Mouse (Mus musculus): ENCODE measurements around the gene Acin1. TPM values are rescaled to one million over a fixed set of nuclear protein-coding genes. Genes with fewer than 3 reads are reported as not detected.

Gene Acin1
- 120 and 136 TPM in 2 replicates for polyA plus RNA-seq (2015; fragmentation: Nextera tagmentation; extraction: Ambion mirVana)

- Histone ChIP-seq H3K27ac (ENCODE audit: low read length) (peak within 1 kb of the TSS; percentile 98), H3K4me3 (ENCODE audit: low read length) (peak within 1 kb of the TSS; percentile 92), H3K4me2 (replicated peaks; ENCODE audit: low read depth, low read length) (peak within 1 kb of the TSS; percentile 86), H3K4me1 (ENCODE audit: insufficient read depth, low read length) (peaks cover 35% of the 10 kb centered on the region), H3K27me3 (ENCODE audit: insufficient read depth, low read length) (no peaks in the 10 kb centered on the region), H3K9ac (replicated peaks; ENCODE audit: low read length) (peak within 1 kb of the TSS; percentile 98), H3K9me3 (ENCODE audit: low read length) (no peaks in the 10 kb centered on the region), H3K36me3 (ENCODE audit: insufficient read depth, low read length) (peaks cover 29% of the 10 kb centered on the region)
- WGBS: under 1% methylated on average over 44 of the region's 44 CpGs
- ATAC-seq (ENCODE audit: low FRiP score, low TSS enrichment): peak; percentile 97
Measured at GRCm38 (mm10) chr14:54686522-54687143, at the start of gene Acin1. Acin1 (minus strand) TSS chr14:54686931.

DNA sequence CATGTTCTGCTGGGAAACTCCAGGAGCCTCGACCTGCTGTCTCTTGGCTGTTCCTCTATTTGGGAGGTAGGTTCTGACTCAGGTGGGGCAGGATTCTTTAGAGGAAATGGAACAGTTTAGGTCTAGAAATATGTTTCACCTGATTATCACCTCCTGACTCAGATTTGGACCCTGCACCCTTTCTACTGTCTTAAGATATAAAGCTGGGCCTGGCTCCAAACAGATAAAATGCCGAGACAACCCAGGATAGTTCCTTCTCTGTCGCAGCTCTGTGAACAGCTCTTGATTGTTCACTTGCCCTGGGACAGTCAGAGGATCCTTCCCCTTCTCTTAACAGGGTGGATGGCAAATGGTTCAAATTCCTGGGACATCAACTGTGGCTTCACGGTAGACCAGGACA, 48.5 kb upstream of the Acin1 start:
- no peaks in the 10 kb centered on the region for H3K9me3 ChIP-seq (ENCODE audit: low read length)
- H3K27me3 ChIP-seq (ENCODE audit: insufficient read depth, low read length): no peaks in the 10 kb centered on the region
- WGBS: 75% methylated on average over 4 of the region's 4 CpGs
- H3K4me3 ChIP-seq (ENCODE audit: low read length): no peak overlapping the region
- no peak overlapping the region for H3K9ac ChIP-seq (replicated peaks; ENCODE audit: low read length)
- no peak overlapping the region for H3K27ac ChIP-seq (ENCODE audit: low read length)
- no peak for ATAC-seq (ENCODE audit: low FRiP score, low TSS enrichment)
- no peak overlapping the region for H3K4me2 ChIP-seq (replicated peaks; ENCODE audit: low read depth, low read length)
- H3K36me3 ChIP-seq (ENCODE audit: insufficient read depth, low read length): no peaks in the 10 kb centered on the region
- H3K4me1 ChIP-seq (ENCODE audit: insufficient read depth, low read length): no peaks in the 10 kb centered on the region

DNA sequence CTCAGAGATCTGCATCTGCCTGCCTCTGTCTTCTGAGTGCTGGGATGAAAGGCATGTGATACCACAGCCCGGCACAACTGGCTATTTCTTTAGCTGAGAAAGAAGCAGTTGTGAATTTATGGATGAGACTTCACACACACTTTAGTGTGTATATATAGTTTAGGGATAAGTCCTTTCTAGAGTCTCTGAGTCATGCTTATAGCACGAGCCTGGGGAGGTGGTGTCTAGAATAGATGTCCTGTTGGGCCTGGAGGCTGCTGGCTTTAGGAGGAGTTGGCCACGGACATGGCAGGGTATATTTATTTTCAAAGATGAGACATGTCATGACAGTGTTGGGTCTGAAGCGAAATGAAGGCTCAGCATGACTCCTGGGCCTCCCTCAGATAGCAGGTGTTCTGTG, 47.3 kb upstream of the Acin1 start:
- Histone ChIP-seq H3K27ac (ENCODE audit: low read length) (no peak overlapping the region), H3K4me3 (ENCODE audit: low read length) (no peak overlapping the region), H3K4me2 (replicated peaks; ENCODE audit: low read depth, low read length) (no peak overlapping the region), H3K9ac (replicated peaks; ENCODE audit: low read length) (no peak overlapping the region), H3K27me3 (ENCODE audit: insufficient read depth, low read length) (no peaks in the 10 kb centered on the region), H3K36me3 (ENCODE audit: insufficient read depth, low read length) (no peaks in the 10 kb centered on the region), H3K4me1 (ENCODE audit: insufficient read depth, low read length) (no peaks in the 10 kb centered on the region), H3K9me3 (ENCODE audit: low read length) (no peaks in the 10 kb centered on the region)
- ATAC-seq (ENCODE audit: low FRiP score, low TSS enrichment): no peak
- WGBS: 71% methylated on average over 4 of the region's 4 CpGs

DNA sequence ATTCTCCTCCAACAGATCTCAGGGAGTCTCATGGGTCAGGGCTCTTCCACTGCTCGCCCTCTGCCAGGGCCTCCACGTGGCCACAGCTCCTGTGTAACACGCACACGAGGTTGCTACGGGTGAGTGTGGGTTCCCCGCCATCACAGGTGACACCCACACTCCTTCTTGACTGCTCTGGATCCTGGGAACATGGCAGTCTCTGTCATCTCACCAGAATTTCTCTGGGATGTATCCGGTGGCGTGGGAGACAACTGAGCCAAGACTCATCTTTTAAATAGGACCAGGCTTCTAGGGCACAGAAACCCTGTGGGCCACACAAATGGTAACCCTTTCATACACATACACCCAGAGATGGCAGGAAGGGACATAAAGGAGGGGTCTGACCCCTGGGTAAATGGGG, 45.5 kb upstream of the Acin1 start:
- Histone ChIP-seq H3K27me3 (ENCODE audit: insufficient read depth, low read length) (no peaks in the 10 kb centered on the region), H3K36me3 (ENCODE audit: insufficient read depth, low read length) (no peaks in the 10 kb centered on the region), H3K27ac (ENCODE audit: low read length) (no peak overlapping the region), H3K9me3 (ENCODE audit: low read length) (no peaks in the 10 kb centered on the region), H3K4me2 (replicated peaks; ENCODE audit: low read depth, low read length) (no peak overlapping the region), H3K9ac (replicated peaks; ENCODE audit: low read length) (no peak overlapping the region), H3K4me3 (ENCODE audit: low read length) (no peak overlapping the region), H3K4me1 (ENCODE audit: insufficient read depth, low read length) (no peaks in the 10 kb centered on the region)
- 82% methylated on average over 8 of the region's 8 CpGs for WGBS
- no peak for ATAC-seq (ENCODE audit: low FRiP score, low TSS enrichment)

DNA sequence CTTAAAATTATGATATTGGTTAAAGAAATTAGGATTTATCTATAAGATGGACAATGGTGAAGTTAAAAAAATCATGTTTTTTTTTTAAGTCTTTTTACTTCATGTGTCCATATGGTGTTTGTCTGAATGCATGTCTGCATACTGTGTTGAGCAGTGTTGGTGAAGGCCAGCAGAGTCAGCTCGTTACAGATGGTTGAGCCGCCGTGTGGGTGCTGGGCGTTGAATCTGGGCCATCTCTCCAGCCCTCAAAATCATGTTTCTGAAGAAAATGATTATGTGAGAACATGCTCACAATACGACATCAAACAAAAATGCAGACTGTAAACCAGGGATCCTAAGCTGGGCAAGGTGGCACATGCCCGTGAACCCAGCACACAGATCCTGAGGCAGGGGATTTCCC, 43.6 kb upstream of the Acin1 start:
- H3K27ac ChIP-seq (ENCODE audit: low read length): no peak overlapping the region
- 86% methylated on average over 6 of the region's 6 CpGs for WGBS
- H3K9ac ChIP-seq (replicated peaks; ENCODE audit: low read length): no peak overlapping the region
- H3K4me2 ChIP-seq (replicated peaks; ENCODE audit: low read depth, low read length): no peak overlapping the region
- no peak overlapping the region for H3K4me3 ChIP-seq (ENCODE audit: low read length)
- no peaks in the 10 kb centered on the region for H3K36me3 ChIP-seq (ENCODE audit: insufficient read depth, low read length)
- ATAC-seq (ENCODE audit: low FRiP score, low TSS enrichment): no peak
- no peaks in the 10 kb centered on the region for H3K9me3 ChIP-seq (ENCODE audit: low read length)
- no peaks in the 10 kb centered on the region for H3K27me3 ChIP-seq (ENCODE audit: insufficient read depth, low read length)
- H3K4me1 ChIP-seq (ENCODE audit: insufficient read depth, low read length): no peaks in the 10 kb centered on the region

- no peak for ATAC-seq (ENCODE audit: low FRiP score, low TSS enrichment)
- Histone ChIP-seq H3K27ac (ENCODE audit: low read length) (no peak overlapping the region), H3K9me3 (ENCODE audit: low read length) (no peaks in the 10 kb centered on the region), H3K27me3 (ENCODE audit: insufficient read depth, low read length) (no peaks in the 10 kb centered on the region), H3K4me1 (ENCODE audit: insufficient read depth, low read length) (no peaks in the 10 kb centered on the region), H3K36me3 (ENCODE audit: insufficient read depth, low read length) (no peaks in the 10 kb centered on the region), H3K9ac (replicated peaks; ENCODE audit: low read length) (no peak overlapping the region), H3K4me3 (ENCODE audit: low read length) (no peak overlapping the region), H3K4me2 (replicated peaks; ENCODE audit: low read depth, low read length) (no peak overlapping the region)
- 84% methylated on average over 13 of the region's 13 CpGs for WGBS
Measured at GRCm38 (mm10) chr14:54728823-54729653, 42.3 kb upstream of the Acin1 start.

DNA sequence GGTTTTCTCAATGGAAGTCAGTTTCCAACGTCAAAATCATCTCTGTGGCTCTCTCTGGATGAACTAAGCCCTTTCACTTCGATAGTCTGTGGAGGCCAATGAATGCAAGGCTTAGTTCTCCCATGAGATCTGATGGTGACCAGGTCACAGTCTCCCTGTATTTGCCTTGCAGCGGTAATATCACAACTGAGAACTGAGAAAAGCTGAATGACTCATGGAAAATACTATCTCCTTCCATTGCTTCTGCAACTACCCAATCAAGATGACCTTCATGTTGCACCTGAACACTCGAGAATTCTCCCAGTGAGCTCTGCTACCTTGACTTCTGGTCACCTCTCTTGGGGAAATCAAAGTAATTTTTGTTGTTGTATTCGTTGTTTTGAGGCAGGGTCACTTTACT, 40.8 kb upstream of the Acin1 start:
- H3K4me3 ChIP-seq (ENCODE audit: low read length): no peak overlapping the region
- 78% methylated on average over 5 of the region's 5 CpGs for WGBS
- ATAC-seq (ENCODE audit: low FRiP score, low TSS enrichment): no peak
- H3K9ac ChIP-seq (replicated peaks; ENCODE audit: low read length): no peak overlapping the region
- no peaks in the 10 kb centered on the region for H3K27me3 ChIP-seq (ENCODE audit: insufficient read depth, low read length)
- H3K9me3 ChIP-seq (ENCODE audit: low read length): no peaks in the 10 kb centered on the region
- H3K4me2 ChIP-seq (replicated peaks; ENCODE audit: low read depth, low read length): no peak overlapping the region
- no peak overlapping the region for H3K27ac ChIP-seq (ENCODE audit: low read length)
- no peaks in the 10 kb centered on the region for H3K36me3 ChIP-seq (ENCODE audit: insufficient read depth, low read length)
- no peaks in the 10 kb centered on the region for H3K4me1 ChIP-seq (ENCODE audit: insufficient read depth, low read length)

DNA sequence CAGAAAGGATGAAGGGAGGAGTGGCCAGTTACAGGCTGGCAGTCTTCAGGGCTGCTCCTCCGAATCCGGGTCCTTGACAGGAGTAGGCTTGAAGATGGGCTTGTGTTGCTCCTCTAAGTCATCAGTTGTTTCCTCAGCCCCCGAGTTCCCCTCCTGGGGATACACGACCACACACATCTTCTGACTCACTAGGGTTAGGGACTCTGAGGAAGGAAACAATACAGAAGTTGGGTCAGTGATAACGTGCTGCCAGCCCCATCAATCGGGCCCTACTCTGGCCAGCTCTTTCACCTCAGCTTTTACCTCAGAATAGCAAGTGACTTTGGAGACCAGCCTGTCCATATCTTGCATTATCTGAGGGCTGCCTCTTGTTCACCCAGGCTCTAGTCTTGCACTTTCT, 37.3 kb upstream of the Acin1 start:
- no peaks in the 10 kb centered on the region for H3K36me3 ChIP-seq (ENCODE audit: insufficient read depth, low read length)
- H3K4me2 ChIP-seq (replicated peaks; ENCODE audit: low read depth, low read length): no peak overlapping the region
- no peak overlapping the region for H3K4me3 ChIP-seq (ENCODE audit: low read length)
- 78% methylated on average over 6 of the region's 6 CpGs for WGBS
- H3K27ac ChIP-seq (ENCODE audit: low read length): no peak overlapping the region
- no peak for ATAC-seq (ENCODE audit: low FRiP score, low TSS enrichment)
- H3K9ac ChIP-seq (replicated peaks; ENCODE audit: low read length): no peak overlapping the region
- H3K9me3 ChIP-seq (ENCODE audit: low read length): no peaks in the 10 kb centered on the region
- no peaks in the 10 kb centered on the region for H3K27me3 ChIP-seq (ENCODE audit: insufficient read depth, low read length)
- no peaks in the 10 kb centered on the region for H3K4me1 ChIP-seq (ENCODE audit: insufficient read depth, low read length)

DNA sequence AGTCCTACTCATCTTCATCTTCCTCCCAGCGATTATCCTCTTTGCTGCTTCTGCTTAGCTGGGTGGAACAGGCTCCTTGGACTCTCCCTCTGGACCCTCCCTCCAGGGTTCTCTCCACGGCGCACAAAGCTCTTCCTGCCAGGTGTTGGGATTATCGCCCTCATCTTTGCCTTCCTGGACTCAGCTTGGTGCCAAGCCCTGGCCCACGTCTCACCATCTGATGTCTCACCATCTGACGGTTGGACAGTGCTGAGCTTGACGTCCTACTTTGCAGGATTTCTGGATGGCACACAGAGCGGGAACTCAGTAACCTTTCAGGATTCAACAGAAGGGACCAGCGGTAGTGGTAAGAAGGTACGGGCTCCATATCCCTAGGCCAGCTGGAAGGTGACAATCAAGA, 35.0 kb upstream of the Acin1 start:
- no peak overlapping the region for H3K4me2 ChIP-seq (replicated peaks; ENCODE audit: low read depth, low read length)
- ATAC-seq (ENCODE audit: low FRiP score, low TSS enrichment): no peak
- no peaks in the 10 kb centered on the region for H3K9me3 ChIP-seq (ENCODE audit: low read length)
- no peaks in the 10 kb centered on the region for H3K4me1 ChIP-seq (ENCODE audit: insufficient read depth, low read length)
- no peaks in the 10 kb centered on the region for H3K27me3 ChIP-seq (ENCODE audit: insufficient read depth, low read length)
- no peak overlapping the region for H3K4me3 ChIP-seq (ENCODE audit: low read length)
- no peak overlapping the region for H3K9ac ChIP-seq (replicated peaks; ENCODE audit: low read length)
- 78% methylated on average over 10 of the region's 10 CpGs for WGBS
- H3K27ac ChIP-seq (ENCODE audit: low read length): no peak overlapping the region
- H3K36me3 ChIP-seq (ENCODE audit: insufficient read depth, low read length): no peaks in the 10 kb centered on the region

GRCm38 (mm10) chr14:54720654-54721350, 34.1 kb upstream of the Acin1 start:
- no peak overlapping the region for H3K9ac ChIP-seq (replicated peaks; ENCODE audit: low read length)
- no peaks in the 10 kb centered on the region for H3K9me3 ChIP-seq (ENCODE audit: low read length)
- ATAC-seq (ENCODE audit: low FRiP score, low TSS enrichment): no peak
- H3K27ac ChIP-seq (ENCODE audit: low read length): no peak overlapping the region
- H3K4me1 ChIP-seq (ENCODE audit: insufficient read depth, low read length): no peaks in the 10 kb centered on the region
- H3K4me3 ChIP-seq (ENCODE audit: low read length): no peak overlapping the region
- H3K4me2 ChIP-seq (replicated peaks; ENCODE audit: low read depth, low read length): no peak overlapping the region
- WGBS: 83% methylated on average over 7 of the region's 7 CpGs
- H3K36me3 ChIP-seq (ENCODE audit: insufficient read depth, low read length): no peaks in the 10 kb centered on the region
- H3K27me3 ChIP-seq (ENCODE audit: insufficient read depth, low read length): no peaks in the 10 kb centered on the region

Data from kidney, embryonic 16.5 days (tissue).